In the genomic region with DNA sequence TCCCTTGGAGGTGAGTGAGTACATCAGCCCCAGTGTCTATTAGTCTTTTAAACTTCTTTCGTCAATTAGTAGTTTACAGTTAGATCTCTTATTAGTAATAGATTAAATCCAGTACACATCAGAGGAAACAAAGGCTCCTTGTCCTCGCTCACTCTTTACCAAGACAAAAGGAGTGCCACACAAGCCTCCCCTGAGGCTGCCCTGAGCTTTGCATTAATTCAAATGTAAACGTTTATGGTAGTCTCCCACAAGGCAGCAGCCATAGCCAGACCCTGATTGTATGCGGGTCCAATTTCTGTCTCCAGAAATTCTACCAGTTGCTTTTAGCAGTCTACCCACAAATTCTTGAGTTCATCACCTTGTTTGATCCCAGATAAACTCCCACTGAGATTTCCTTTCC, we compare ENCODE assay signal across 21 mouse cellular contexts.
DNase-seq lines count a peak whose midpoint lies in the region; TF ChIP-seq lines count a peak whose summit lies in the region.
"Had no signal": no experiment of that assay in that cellular context is flagged by ENCODE, and none has a peak within 500 bp of the region (broad histone marks: within the 10 kb centered on the region; RNA-seq: fewer than 3 reads in every experiment).

No protein-coding gene starts in this region.

- no peak overlapping the region for H3K27ac ChIP-seq in heart, adult 2 months
- H3K27ac ChIP-seq: embryonic facial prominence, embryonic 10.5 days; embryonic facial prominence, embryonic 12.5 days; forebrain, embryonic 13.5 days; forebrain, embryonic 15.5 days had no signal

- H3K36me3 ChIP-seq in heart, adult 2 months (ENCODE audit: control insufficient read depth, insufficient read depth, low read length) = no peaks in the 10 kb centered on the region
- H3K36me3 ChIP-seq: embryonic facial prominence, embryonic 10.5 days; embryonic facial prominence, embryonic 12.5 days; forebrain, embryonic 15.5 days; G1E had no signal

- no peak overlapping the region for H3K4me3 ChIP-seq in heart, adult 2 months
- H3K4me3 ChIP-seq: embryonic facial prominence, embryonic 10.5 days; embryonic facial prominence, embryonic 12.5 days; forebrain, embryonic 13.5 days; forebrain, embryonic 15.5 days had no signal

- TF ChIP-seq CTCF in heart, adult 2 months (IDR thresholded peaks at IDR 0.05) = no peak
- no peak for TF ChIP-seq CTCF in brain, embryonic 14.5 days (IDR thresholded peaks at IDR 0.05; ENCODE audit: borderline replicate concordance, extremely low read depth, insufficient read depth, insufficient read length)

- no peak for TF ChIP-seq EP300 in heart, adult 2 months (IDR thresholded peaks at IDR 0.05; ENCODE audit: insufficient read depth, low read depth, low read length)

- TF ChIP-seq POLR2A in heart, adult 2 months (IDR thresholded peaks at IDR 0.05; ENCODE audit: insufficient read depth, low read depth, low read length) = no peak
- no peak for TF ChIP-seq POLR2A in brain, embryonic 14.5 days (IDR thresholded peaks at IDR 0.05; ENCODE audit: borderline replicate concordance, extremely low read depth, insufficient read depth, insufficient read length, poor library complexity, severe bottlenecking)

- no peaks in the 10 kb centered on the region for H3K27me3 ChIP-seq in heart, adult 2 months (ENCODE audit: control insufficient read depth, insufficient read depth, low read length)
- H3K27me3 ChIP-seq: CH12.LX; embryonic facial prominence, embryonic 12.5 days; forebrain, embryonic 13.5 days; forebrain, embryonic 15.5 days had no signal

- 81% methylated on average over 4 of the region's 4 CpGs for WGBS in heart, adult 2 months

- no peaks in the 10 kb centered on the region for H3K4me1 ChIP-seq in heart, adult 2 months (ENCODE audit: control insufficient read depth, insufficient read depth, low read length)
- H3K4me1 ChIP-seq: embryonic facial prominence, embryonic 10.5 days; embryonic facial prominence, embryonic 12.5 days; forebrain, embryonic 13.5 days; forebrain, embryonic 15.5 days had no signal

- intact Hi-C loops in heart, adult 2 months (cut with DNase I) = no loop called here

- no peaks in the 10 kb centered on the region for H3K79me2 ChIP-seq in heart, adult 2 months (replicated peaks; ENCODE audit: control insufficient read depth, insufficient read depth, low read length)

- peak; percentile 17 for DNase-seq in heart, adult 11 months
- no peak for DNase-seq in heart, adult 2 months
- DNase-seq in R1 (ENCODE audit: low read depth, low spot score) = peak; percentile 56
- peak; percentile 15 for DNase-seq in brain, embryonic 14.5 days (ENCODE audit: low read depth)
- no peak for DNase-seq in adrenal gland, postnatal 10 days
- DNase-seq in adrenal gland, adult 8-10 months = no peak
- DNase-seq: adrenal gland, adult 2 months; adrenal gland, postnatal 25 days; B cell, adult 2 months; cerebellum, adult 11-12 months; cerebellum, adult 2 months; cerebellum, adult 9-10 months; cerebellum, postnatal 10 days; cerebellum, postnatal 25 days; forebrain, postnatal 0 days had no signal

- H3K9ac ChIP-seq in heart, adult 2 months (ENCODE audit: low read depth, low read length) = no peak overlapping the region
- H3K9ac ChIP-seq: embryonic facial prominence, embryonic 12.5 days; forebrain, embryonic 13.5 days; forebrain, embryonic 15.5 days; forebrain, postnatal 0 days had no signal

Comparison
In these comparisons a context has a peak if more than half of its experiments do, and no peak if none do; other contexts are left out.
1. DNase-seq: peak in heart, adult 11 months (single experiment), R1 (single experiment) and brain, embryonic 14.5 days (single experiment); none in heart, adult 2 months (0 of 2), adrenal gland, postnatal 10 days (single experiment) and adrenal gland, adult 8-10 months (single experiment).